Mouse (Mus musculus): ENCODE results near the gene Morc3.

GRCm38 (mm10) chr16:93910735-93911665 is 79.1 kb downstream of the Morc3 start:
- TF ChIP-seq GATA1 (IDR thresholded peaks at IDR 0.05; ENCODE audit: low read length) (no peak), TAL1 (IDR thresholded peaks at IDR 0.05; ENCODE audit: low read length) (no peak)

Measured in erythroblast, embryonic 14.5 days (primary cell).